19 mouse cellular contexts compared by ENCODE assay signal in genomic region chr3:69606923-69607322, GRCm38 (mm10). TPM values are rescaled to one million over a fixed set of nuclear protein-coding genes. Genes with fewer than 3 reads are reported as not detected.
"Had no signal": no experiment of that assay in that cellular context is flagged by ENCODE, and none has a peak within 500 bp of the region (broad histone marks: within the 10 kb centered on the region; RNA-seq: fewer than 3 reads in every experiment).

No protein-coding gene starts in this region.

- H3K36me3 ChIP-seq: limb, embryonic 10.5 days; limb, embryonic 13.5 days; liver, embryonic 13.5 days; lung, embryonic 15.5 days; midbrain, embryonic 12.5 days; neural tube, embryonic 13.5 days had no signal

- DNase-seq: layer of hippocampus, adult 9-11 months; liver; liver, embryonic 13.5 days; lung, postnatal 10 days; lung, postnatal 36 days; retina, postnatal 1 day; right cerebral cortex, postnatal 25 days; spleen, adult 18-20 months; thymus, adult 2 months; thymus, postnatal 25 days had no signal

- H3K27me3 ChIP-seq: liver, embryonic 13.5 days; lung, embryonic 15.5 days; midbrain, embryonic 12.5 days; neural tube, embryonic 13.5 days had no signal

- H3K4me1 ChIP-seq: limb, embryonic 13.5 days; liver, embryonic 13.5 days; lung, embryonic 15.5 days; midbrain, embryonic 12.5 days; neural tube, embryonic 13.5 days had no signal

- H3K4me3 ChIP-seq: layer of hippocampus, adult 2 months; limb, embryonic 10.5 days; limb, embryonic 13.5 days; liver, embryonic 13.5 days; lung, embryonic 15.5 days; midbrain, embryonic 12.5 days; myocyte; neural tube, embryonic 13.5 days had no signal

- H3K27ac ChIP-seq: kidney, postnatal 0 days; layer of hippocampus, adult 2 months; limb, embryonic 10.5 days; limb, embryonic 13.5 days; liver, embryonic 13.5 days; lung, embryonic 15.5 days; midbrain, embryonic 12.5 days; neural tube, embryonic 13.5 days had no signal

- H3K9me3 ChIP-seq: limb, embryonic 10.5 days; limb, embryonic 13.5 days; liver, embryonic 13.5 days; lung, embryonic 15.5 days; midbrain, embryonic 12.5 days had no signal

RNA-seq across cellular contexts. Expression of gene B3galnt1, which starts 8.2 kb away (rescaled TPM):
- total RNA-seq: neutrophil, adult 5-6 weeks had no signal
